Mouse (Mus musculus) G1E (cell line): ENCODE data around the gene Mobp. TPM values are rescaled to one million over a fixed set of nuclear protein-coding genes. Genes with fewer than 3 reads are reported as not detected.

Experiments
- ATAC-seq: 2 replicates; pipeline ENCODE4 v1.8.0; 2016; ENCODE audit warnings: mild to moderate bottlenecking; ENCODE audit not compliant: insufficient number of reproducible peaks, poor library complexity, low FRiP score, severe bottlenecking; ENCODE audit errors: extremely low read depth
- DNase-seq: peaks from one replicate; pipeline ENCODE4 v3.0.0; 2012; ENCODE audit warnings: low spot score
- H3K27me3 ChIP-seq: 2 replicates; pipeline ENCODE4 v1.6.1; 2012; ENCODE audit warnings: mild to moderate bottlenecking, low read length, inconsistent platforms; ENCODE audit not compliant: insufficient read depth
- H3K36me3 ChIP-seq: replicated peaks from 2 replicates; pipeline ENCODE3; 2012; ENCODE audit warnings: mild to moderate bottlenecking, inconsistent platforms
- H3K4me1 ChIP-seq: 2 replicates; pipeline ENCODE4 v1.6.1; 2012; ENCODE audit warnings: low read depth, low read length, inconsistent platforms, mixed read lengths; ENCODE audit not compliant: insufficient read depth
- H3K4me3 ChIP-seq: 2 replicates; pipeline ENCODE4 v1.5.1; 2012; ENCODE audit warnings: low read depth, mild to moderate bottlenecking, inconsistent platforms, low read length, moderate library complexity, mixed read lengths
- H3K9me3 ChIP-seq: replicated peaks from 2 replicates; pipeline ENCODE4 v1.6.1; 2012; ENCODE audit warnings: inconsistent platforms
- CTCF ChIP-seq: IDR thresholded peaks from 2 replicates; pipeline ENCODE4 v1.5.1; 2012; ENCODE audit warnings: low read depth, low read length, inconsistent platforms, mixed read lengths
- GATA1 ChIP-seq: IDR thresholded peaks from 2 replicates; pipeline ENCODE4 v1.6.1; 2012; ENCODE audit warnings: borderline replicate concordance, low read length, inconsistent platforms, mixed read lengths
- GATA2 ChIP-seq: IDR thresholded peaks from 2 replicates; pipeline ENCODE4 v1.6.1; 2012; ENCODE audit warnings: low read depth, low read length, inconsistent platforms, borderline replicate concordance
- POLR2AphosphoS5 ChIP-seq: IDR thresholded peaks from 2 replicates; pipeline ENCODE4 v1.6.1; 2012; ENCODE audit warnings: low read depth, low read length, inconsistent platforms; ENCODE audit not compliant: insufficient replicate concordance
- TAL1 ChIP-seq: conservative IDR thresholded peaks from 2 replicates; pipeline ENCODE4 v1.6.1; 2012; ENCODE audit warnings: low read depth, low read length, inconsistent platforms, mixed read lengths
- polyA plus RNA-seq: library from polyadenylated mRNA; stranded (reverse); fragments of >175 nt; gene quantifications from 2 replicates; pipeline ENCODE4 v1.2.3, GENCODE M21; 2012
- total RNA-seq, 2 experiments: library from RNA; stranded (forward) in 1 of 2; stranded (reverse) in 1 of 2; fragments of 200-1000 nt in 1 of 2; fragments of >200 nt in 1 of 2; fragmentation: Nextera tagmentation in 1 of 2; gene quantifications; 2 replicates each; pipeline ENCODE4 v1.2.3; 2014 to 2017

The Mobp gene
- total and polyA plus RNA-seq, 3 experiments: 0.38 TPM; not detected in 2

- no peak for TF ChIP-seq CTCF
- peak; percentile 95; the same call in 1 of the 2 replicates for TF ChIP-seq POLR2AphosphoS5
- Histone ChIP-seq H3K4me3 (no peak overlapping the region), H3K9me3 (no peaks in the 10 kb centered on the region), H3K36me3 (peaks cover 56% of the 10 kb centered on the region), H3K4me1 (peaks cover 38% of the 10 kb centered on the region), H3K27me3 (no peaks in the 10 kb centered on the region)
- DNase-seq: no peak
- ATAC-seq: no peak
Observed at GRCm38 (mm10) chr9:120134529-120135160, 14.9 kb upstream of the Mobp start.

DNA sequence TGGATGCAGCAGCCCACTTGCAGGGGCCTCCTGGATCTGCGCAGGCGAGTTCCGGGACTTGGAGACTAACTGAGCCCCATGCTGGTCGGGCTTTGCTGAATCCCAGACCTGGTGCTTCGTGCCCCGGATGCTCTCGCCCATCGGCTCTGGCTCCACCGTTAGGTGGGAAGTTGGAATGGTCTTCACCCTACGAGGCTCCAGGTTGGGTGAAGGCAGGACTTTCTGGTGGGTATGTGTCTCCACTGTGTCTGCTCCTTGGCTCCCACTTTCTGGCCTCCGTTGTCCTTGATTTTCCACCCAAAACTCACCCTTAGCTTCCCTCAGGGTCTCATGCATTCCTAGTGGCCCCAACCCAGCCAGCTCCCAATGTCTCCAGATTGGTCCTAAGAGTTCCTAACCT lies 14.1 kb upstream of the Mobp start:
- Histone ChIP-seq H3K36me3 (peaks cover 48% of the 10 kb centered on the region), H3K27me3 (no peaks in the 10 kb centered on the region), H3K9me3 (0 out of 2 replicates have a peak, but pooled peaks cover 2% of the 10 kb centered on the region), H3K4me3 (no peak overlapping the region), H3K4me1 (peaks cover 31% of the 10 kb centered on the region)
- DNase-seq (no peak), ATAC-seq (no peak)
- peak; percentile 83; the same call in 1 of the 2 replicates for TF ChIP-seq POLR2AphosphoS5
- TF ChIP-seq GATA2: no peak
- TF ChIP-seq CTCF: no peak
- TF ChIP-seq TAL1: no peak
- TF ChIP-seq GATA1: no peak

DNA sequence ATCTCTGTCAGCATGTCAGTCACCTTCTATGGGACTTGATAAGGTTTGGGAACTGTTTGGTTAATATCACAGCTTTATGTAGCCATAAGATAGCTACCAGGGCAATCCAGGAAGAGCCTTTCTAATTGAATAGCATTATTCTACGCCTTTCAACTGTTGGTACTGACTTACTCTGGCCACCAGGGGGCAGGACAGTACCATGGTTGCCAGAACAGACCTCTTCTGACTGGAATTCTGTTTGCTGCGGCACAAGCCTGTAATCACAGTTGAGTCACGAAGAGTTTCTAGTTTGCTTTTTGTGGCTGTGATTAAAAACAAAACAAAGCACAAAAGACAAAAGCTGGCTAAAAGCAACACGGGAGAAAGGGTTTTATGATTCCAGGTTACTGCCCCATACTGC lies 8.9 kb upstream of the Mobp start:
- Histone ChIP-seq H3K9me3 (0 out of 2 replicates have a peak, but pooled peaks cover 2% of the 10 kb centered on the region), H3K36me3 (peaks cover 4% of the 10 kb centered on the region), H3K4me1 (peaks cover 3% of the 10 kb centered on the region), H3K27me3 (peaks cover 21% of the 10 kb centered on the region), H3K4me3 (no peak overlapping the region)
- ATAC-seq (peak; percentile 75), DNase-seq (no peak)
- TF ChIP-seq GATA2 (no peak), CTCF (peak; percentile 59), GATA1 (no peak), POLR2AphosphoS5 (no peak), TAL1 (no peak)

DNA sequence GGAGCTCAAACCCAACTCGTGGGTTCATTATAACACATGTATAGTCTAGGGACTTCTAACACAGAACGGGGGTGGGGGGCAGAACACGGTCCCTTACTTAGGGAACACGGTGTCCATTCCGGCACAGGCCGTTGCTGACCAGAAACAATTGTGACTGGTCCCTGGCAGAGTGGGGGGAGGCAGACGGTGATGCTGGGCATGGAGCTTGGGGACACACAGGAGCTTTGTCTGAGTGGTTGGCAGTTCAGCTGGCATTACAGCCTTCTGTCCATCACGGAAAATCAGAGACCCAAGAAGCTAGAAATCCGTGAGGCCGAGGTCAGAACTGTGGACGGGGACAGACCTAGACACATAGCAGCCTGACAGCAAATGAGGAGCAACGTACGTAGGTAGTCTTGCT lies 5.0 kb upstream of the Mobp start:
- Histone ChIP-seq H3K4me3 (no peak overlapping the region), H3K36me3 (no peaks in the 10 kb centered on the region), H3K4me1 (no peaks in the 10 kb centered on the region), H3K27me3 (peaks cover 43% of the 10 kb centered on the region), H3K9me3 (0 out of 2 replicates have a peak, but pooled peaks cover 2% of the 10 kb centered on the region)
- ATAC-seq (no peak), DNase-seq (no peak)
- TF ChIP-seq CTCF (no peak), TAL1 (no peak), GATA1 (no peak), GATA2 (no peak), POLR2AphosphoS5 (no peak)

GRCm38 (mm10) chr9:120151152-120151551 lies 1.6 kb downstream of the Mobp start:
- H3K27me3 ChIP-seq: peaks cover 57% of the 10 kb centered on the region
- no peaks in the 10 kb centered on the region for H3K36me3 ChIP-seq
- no peak overlapping the region for H3K4me3 ChIP-seq
- DNase-seq (no peak), ATAC-seq (peak; percentile 52)
- H3K4me1 ChIP-seq: peaks cover 3% of the 10 kb centered on the region; the same call in 1 of the 2 replicates
- TF ChIP-seq TAL1 (no peak), POLR2AphosphoS5 (no peak)
- H3K9me3 ChIP-seq: no peaks in the 10 kb centered on the region

DNA sequence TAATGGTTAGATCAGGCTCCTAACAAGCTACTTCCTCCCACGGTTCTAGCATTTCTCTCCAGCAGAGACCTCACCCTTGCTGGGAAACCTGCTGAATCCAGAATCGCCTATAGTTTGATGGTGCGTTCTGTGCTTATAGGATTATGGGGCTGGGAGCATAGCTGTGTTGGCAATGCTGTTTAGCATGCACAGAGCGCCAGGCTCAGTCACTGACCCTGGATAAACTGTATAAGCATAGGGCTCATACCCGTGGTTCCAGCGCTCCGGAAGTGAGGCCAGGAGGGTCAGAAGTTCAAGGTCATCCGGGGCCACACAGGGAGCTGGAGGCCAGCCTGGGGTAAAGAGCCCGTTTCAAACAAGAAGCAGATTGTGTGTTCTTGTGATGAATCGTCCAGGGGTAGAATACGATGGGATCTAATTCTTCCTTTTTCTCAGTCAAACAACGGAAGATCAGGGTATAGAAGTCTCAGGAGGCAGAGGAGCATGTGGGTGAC lies 2.4 kb downstream of the Mobp start:
- ATAC-seq (no peak), DNase-seq (no peak)
- Histone ChIP-seq H3K4me1 (peaks cover 3% of the 10 kb centered on the region; the same call in 1 of the 2 replicates), H3K27me3 (peaks cover 52% of the 10 kb centered on the region), H3K4me3 (no peak overlapping the region), H3K9me3 (no peaks in the 10 kb centered on the region), H3K36me3 (no peaks in the 10 kb centered on the region)
- no peak for TF ChIP-seq TAL1
- no peak for TF ChIP-seq GATA2
- no peak for TF ChIP-seq GATA1
- TF ChIP-seq POLR2AphosphoS5: no peak
- no peak for TF ChIP-seq CTCF

- Histone ChIP-seq H3K9me3 (0 out of 2 replicates have a peak, but pooled peaks cover 5% of the 10 kb centered on the region), H3K36me3 (no peaks in the 10 kb centered on the region), H3K27me3 (peaks cover 18% of the 10 kb centered on the region), H3K4me3 (no peak overlapping the region; the same call in 1 of the 2 replicates), H3K4me1 (peaks cover 8% of the 10 kb centered on the region)
- TF ChIP-seq TAL1: no peak
- TF ChIP-seq GATA2: no peak
- no peak for TF ChIP-seq GATA1
- no peak for TF ChIP-seq POLR2AphosphoS5
- TF ChIP-seq CTCF: no peak
- ATAC-seq (peak; percentile 93), DNase-seq (no peak)
Observed at GRCm38 (mm10) chr9:120158047-120158446, 8.5 kb downstream of the Mobp start.
